Mouse (Mus musculus): ENCODE results near the gene Atp13a4.

Gene Atp13a4

DNA sequence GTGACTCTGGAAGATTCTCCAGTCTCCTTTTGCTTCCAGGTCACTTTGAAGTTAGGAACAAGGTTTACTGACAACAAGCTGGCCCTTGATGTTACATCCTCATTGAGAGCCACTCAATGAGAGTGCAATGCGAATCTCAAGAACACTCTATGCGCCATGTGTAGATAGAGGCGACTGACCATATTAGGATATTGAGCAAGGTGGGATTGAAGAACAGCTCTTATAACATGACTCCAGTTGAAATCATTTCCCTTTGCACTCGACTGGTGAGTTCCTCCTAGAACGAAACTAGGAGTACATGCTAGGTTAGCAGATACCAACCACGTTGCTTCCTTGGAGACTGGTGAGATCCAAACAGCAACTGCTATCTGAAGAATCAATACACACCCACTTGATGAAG, 64.3 kb downstream of the Atp13a4 start:
- CTCF ChIA-PET, result no interaction called here

DNA sequence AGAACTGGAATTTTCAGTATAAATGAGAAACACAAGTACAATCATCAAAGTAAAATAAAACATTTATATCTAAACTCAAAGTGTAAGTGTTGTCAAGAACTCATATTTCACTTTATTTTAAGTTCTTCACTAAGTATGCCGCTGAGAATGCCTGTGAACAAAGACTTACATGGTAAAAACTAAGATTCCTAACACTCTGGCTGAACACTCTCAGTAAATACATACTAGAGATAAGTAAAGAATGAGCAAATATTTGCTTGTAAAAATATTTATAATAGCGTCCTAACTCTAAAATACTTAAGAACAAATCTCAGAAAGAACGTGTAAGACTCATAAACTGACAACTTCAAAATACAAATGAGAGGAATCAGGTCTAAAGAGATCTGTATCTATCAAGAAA, 80.9 kb downstream of the Atp13a4 start:
- CTCF ChIA-PET, result no interaction called here

DNA sequence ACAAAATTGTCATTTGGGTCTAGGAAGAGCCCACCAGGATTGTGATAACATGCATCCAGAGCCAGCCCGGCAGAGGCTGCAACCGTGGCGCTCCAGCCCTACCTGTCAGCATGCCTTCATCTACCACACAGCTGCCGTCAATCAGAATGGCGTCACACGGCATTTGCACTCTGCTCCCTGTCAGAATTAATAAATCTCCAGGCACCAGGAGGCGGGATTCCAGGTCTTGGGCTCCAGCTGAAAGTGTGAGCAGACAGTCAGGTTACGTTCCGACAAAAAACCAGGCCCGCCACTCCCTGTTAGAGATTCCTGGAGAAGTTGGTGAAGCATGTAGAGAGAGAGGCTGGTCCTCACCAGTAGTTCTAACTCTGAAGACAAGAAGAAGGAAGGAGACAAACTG, 85.3 kb downstream of the Atp13a4 start:
- CTCF ChIA-PET, result no interaction called here

DNA sequence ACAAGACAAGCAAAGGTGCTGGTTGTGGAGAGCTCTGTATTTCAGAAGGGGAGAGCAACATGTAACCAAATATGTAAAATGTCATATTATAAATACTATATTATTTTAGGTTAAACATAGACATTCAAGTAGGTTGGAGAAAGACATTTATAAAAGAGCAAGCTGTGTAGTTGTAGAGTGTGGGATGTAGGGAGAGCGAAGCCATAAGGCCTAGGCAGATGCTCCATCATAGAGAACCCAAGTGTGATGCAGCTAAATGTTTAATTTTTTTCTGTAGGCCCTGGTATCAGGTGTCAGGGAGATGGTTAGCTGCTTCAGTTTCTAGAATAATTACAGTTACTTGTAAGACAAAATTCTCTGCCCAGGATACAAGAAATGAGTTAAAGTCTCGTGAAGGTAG, 87.8 kb downstream of the Atp13a4 start:
- CTCF ChIA-PET, result no interaction called here

DNA sequence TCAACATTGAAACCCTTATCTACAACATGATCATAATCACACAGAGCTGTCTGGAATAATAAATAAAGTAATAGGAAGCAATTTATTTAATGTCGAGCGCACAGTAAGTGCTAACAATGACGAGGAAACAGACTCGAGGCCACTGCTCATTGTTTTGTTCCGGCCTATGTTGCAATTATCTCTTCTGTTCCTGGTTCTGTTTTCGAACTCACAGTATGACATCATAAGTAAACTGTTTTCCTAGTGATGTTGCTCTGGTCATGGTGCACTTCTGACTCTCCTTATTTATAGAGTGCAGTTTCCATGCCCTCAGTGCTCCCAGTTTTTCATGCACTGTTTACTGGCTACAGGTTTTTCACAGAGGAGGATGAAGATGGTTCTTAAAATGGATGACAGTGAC, 91.4 kb downstream of the Atp13a4 start:
- CTCF ChIA-PET, result no interaction called here

DNA sequence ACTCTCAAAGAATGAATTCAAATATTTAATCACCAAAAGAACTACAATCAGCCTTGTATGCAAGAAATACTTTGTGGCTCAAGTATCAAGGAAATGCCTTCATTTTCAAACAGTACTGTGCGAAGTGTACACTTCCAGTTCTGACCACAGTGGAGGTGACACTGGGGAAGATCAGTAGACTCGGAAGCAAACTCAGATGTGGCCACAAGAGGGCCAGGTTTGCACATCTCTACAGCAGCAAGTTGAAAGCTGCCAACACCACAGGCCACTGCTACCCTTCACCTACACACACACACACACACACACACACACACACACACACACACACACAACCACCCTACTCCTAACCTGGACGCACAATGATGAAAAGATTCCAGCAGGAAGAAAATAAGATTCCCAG, 93.0 kb downstream of the Atp13a4 start:
- CTCF ChIA-PET, result no interaction called here

DNA sequence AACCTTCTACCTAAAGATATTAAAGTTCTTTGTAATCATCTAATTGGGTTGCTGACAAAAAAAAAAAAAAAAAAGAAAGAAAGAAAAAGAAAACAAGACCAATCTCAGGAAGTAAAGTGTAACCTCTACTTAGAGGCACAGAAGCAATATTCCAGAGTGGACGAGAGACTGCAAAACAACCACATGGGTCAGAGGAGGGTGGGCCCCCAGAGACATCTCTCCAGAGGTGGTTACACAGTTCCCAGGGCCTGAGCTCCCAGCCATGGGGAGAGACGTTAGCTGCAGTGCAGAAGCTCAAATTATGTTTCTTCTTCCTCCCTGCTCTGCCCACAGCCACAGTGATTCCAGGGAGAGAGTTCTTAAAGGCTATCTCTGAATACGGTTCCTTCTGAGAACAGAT, 102.5 kb downstream of the Atp13a4 start:
- CTCF ChIA-PET, result no interaction called here

DNA sequence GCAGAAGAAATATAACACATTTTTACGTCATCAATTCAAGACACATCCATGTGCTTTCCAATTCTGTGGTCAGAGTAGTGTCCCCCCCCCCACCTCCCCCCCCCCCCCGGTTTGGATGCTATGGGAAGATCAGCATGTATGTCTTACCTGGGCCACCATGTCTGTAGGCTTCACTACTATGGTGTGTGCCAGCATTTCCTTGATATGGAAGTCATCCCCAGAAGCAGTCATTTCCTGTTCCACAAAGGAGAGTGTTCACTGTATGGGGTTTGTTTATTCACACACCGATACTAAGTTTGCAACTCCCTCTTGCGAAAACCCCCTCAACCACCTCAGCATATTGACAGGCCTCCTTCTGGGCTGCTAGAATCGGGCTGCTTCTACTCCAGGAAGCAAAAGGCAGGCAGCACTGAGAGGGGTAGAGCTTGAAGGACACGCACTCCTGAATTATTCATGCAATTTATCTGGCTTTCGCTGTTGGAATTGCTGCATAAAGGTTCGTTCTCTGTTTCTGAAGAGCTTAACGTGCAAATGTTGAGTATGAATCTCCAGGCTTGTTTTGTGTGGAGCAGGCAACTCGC, 103.2 kb downstream of the Atp13a4 start:
- CTCF ChIA-PET, result no interaction called here

DNA sequence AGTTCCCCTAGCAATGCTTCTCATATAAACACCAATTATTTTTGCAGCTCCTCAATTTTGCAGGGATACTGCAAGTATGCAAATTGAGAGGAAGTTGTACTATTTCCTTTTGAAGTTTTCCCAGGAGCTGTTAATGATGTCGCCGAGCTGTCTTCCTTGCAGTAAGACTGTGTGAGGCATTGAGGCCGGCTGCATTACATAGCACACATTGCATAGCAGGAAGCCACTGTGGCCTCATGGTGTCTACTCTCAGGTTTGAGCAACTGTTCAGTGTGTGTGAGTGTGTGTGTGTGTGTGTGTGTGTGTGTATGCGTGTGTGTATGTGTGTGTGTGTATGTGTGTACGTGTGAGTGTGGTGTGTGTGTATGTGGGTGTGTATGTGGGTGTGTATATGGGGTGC, 106.6 kb downstream of the Atp13a4 start:
- CTCF ChIA-PET, result no interaction called here

DNA sequence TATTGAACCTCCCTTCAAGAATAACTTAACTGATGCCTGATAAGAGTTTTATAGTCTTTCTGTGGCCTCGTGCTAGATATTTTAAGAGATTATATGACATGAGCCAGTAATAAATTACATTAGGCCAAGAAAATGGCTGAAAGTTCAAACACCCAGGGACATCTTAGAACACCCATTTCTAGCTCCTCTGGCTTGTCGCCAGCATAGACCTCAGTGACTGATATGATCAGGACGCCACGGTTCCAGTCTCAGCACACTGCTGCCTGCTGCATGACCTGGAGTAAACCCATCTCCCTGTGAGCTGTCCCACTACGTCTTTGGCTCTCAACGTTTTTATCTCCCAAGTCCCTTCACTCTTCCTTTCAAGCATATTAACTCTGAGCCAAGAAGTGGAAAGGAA, 108.9 kb downstream of the Atp13a4 start:
- CTCF ChIA-PET, result no interaction called here

DNA sequence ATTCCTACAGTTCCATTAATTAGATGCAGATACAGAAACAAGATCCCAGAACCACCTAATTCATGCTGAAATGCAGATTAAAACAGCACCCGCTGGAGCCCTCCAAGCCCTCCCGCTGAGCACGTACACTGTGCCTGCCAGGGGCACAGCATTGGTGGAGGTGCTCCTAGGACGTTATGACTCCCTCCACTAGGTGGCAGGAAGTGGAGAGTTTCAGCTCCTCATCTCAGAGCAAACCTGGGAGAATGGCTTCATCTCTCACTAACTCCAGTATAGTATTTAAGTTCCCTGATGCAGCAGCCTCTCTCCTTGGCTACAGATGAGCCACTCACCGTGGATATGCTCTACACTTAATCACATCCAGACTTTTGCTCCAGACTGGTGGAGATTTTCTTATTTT, 110.0 kb downstream of the Atp13a4 start:
- CTCF ChIA-PET, result no interaction called here

DNA sequence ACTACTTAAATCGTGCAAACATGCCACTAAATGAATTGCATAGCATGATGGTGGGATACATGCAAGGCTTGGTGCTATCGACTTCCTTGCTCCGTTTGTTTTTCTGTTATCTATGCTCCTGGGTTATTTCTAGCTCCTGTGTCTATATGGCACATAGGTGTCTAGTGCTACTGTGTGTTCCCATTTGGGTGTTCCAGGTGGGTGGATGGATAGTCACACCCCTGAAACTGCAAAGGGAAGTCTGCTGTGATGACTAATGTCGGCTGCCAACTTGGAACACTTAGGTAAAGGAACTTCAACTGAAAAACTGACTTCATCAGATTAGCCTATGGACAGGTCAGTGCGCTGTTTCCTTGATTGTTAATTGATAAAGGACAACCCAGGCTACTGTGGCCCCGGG, 129.8 kb downstream of the Atp13a4 start:
- CTCF ChIA-PET, result no interaction called here

DNA sequence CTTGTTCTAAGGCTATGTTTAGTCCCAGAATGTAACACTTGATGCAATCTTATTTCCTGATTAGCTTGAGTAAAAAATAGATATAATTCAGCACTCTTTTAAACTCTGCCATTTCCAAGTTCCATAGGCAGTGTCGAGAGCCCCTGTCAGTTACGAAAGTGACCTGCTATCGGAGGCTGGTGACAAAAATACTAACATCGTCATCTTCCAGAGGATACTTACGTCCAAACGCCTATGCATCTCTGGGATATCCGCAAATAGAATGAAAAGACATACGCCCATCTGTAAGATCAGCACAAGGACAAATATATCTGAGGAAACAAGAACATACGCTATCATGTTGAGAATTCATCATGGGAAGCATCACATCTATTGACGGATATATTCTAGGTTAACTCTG, 137.3 kb downstream of the Atp13a4 start:
- CTCF ChIA-PET, result no interaction called here

DNA sequence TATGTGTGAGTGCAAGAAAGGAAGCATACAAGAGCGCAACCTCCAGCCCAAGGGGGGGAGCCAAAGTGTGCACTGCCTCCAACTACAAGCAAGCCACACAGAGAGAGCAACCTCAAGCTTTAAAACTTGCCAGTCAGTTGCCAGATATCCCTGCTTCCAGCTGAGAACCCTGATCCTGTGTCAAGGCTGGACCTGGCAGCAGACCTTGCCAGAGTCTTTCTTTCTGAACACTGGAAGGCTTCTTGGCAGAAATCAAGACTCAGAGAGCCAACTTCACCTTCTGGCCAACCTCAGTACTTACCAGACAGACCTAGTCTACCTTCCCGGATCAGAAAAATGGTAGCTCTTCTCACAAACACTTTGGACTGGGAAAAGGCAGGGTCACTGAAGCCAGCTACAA, 145.6 kb downstream of the Atp13a4 start:
- CTCF ChIA-PET, result no interaction called here

DNA sequence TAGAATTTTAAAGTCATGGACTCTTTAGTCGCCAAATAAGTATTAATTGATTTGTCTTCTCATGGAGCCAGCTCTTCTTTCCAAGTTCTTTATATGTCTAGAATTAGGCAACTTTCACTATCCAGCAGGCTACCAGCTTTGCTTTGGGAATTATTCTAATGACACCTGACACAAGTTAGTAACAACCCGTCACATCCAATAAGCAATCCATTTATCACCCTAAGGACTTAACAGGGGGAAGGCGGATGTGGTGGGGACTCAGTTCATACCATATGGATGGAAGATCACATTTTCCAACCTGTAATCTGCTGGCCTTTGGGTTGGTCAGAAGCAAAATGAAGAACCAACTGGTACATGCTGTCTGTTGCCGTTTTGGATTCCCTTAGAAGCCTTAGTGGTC, 159.9 kb downstream of the Atp13a4 start:
- CTCF ChIA-PET, result no interaction called here

DNA sequence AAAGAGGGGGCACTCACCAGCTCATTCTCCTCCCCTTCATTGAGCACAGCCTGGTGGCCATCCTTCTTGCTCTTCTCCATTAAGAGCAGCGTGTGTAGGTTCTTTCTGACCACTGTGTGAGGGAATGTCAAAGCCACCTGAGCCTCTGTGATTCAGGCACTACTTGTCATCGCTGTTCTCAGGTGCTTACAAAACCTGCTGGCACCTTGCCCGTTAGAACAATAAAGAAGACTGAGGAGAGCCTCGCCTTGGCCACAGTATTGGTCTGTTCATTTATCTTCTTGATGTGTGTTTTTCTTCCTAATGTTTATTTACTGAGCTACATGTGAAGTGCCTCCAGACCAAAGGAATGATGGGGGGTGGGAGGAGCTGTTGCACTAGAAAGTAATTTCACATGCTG, 166.2 kb downstream of the Atp13a4 start, which contains the start of gene Atp13a5:
Gene Atp13a5, minus strand, starts transcription at position 275 of the 400 bp plus-strand sequence.
- CTCF ChIA-PET, result no interaction called here

DNA sequence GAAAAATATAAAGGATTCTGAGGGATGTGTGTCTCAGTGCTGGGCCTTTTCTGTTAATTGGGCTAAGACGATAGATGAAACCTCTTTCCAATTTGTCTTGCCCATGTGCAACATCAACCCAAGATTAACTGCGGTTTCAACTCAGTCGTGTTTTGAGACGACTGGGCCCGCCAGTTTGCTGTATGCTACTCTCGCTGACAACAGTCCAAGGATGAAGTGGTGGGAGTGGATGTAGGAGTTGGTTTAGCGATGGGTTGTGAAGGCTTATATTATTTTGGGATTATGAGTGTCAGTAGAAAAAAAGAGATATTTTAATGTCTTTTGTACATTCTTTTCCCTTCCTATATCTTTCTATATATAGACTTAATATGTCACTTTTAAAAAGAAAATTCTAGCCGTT, 170.0 kb downstream of the Atp13a4 start:
- CTCF ChIA-PET, result no interaction called here

Measured in spleen, embryonic (tissue).